Mouse (Mus musculus) adrenal gland, adult 8-10 months (tissue): ENCODE measurements around the gene Wdr90. TPM values are rescaled to one million over a fixed set of nuclear protein-coding genes. Genes with fewer than 3 reads are reported as not detected.

Source experiments
- DNase-seq: peaks from one replicate; pipeline ENCODE4 v3.0.0; 2022
- microRNA-seq, 2 experiments: library from miRNA; unstranded; fragments of <30 nt; microRNA quantifications; one replicate each; pipeline ENCODE4 v1.2.0; 2022
- total RNA-seq, 4 experiments: library from RNA; stranded (reverse); gene quantifications; 2 replicates each; pipeline ENCODE4 v1.2.4; 2022

The Wdr90 gene
- total RNA-seq, 4 experiments from 2014 or later, result 14.7 to 41.8 (median 22.9) TPM

- peak; percentile 85 for DNase-seq
Observed at GRCm38 (mm10) chr17:25802825-25803517, 58.3 kb downstream of the Wdr90 start.

GRCm38 (mm10) chr17:25801029-25801428, 60.3 kb downstream of the Wdr90 start:
- DNase-seq, result no peak

- DNase-seq, result peak; percentile 82
Observed at GRCm38 (mm10) chr17:25796951-25797369, 64.3 kb downstream of the Wdr90 start, which contains the start of gene Metrn. Metrn (minus strand) TSS chr17:25797136.

- DNase-seq, result no peak
Observed at GRCm38 (mm10) chr17:25796211-25796771, 65.0 kb downstream of the Wdr90 start.

GRCm38 (mm10) chr17:25795609-25796092, 65.7 kb downstream of the Wdr90 start, which contains the start of gene AC134908.4:
AC134908.4 (minus strand) TSS chr17:25795659.
- DNase-seq, result no peak

GRCm38 (mm10) chr17:25794998-25795397, 66.3 kb downstream of the Wdr90 start:
- no peak for DNase-seq

Small RNA genes within 50 kb of the gene (microRNA-seq; reads per million reads assigned to microRNA genes)
- 0.67 to 1.6 reads per million in 2 experiments for gene Mir3082

Other genes starting within 250 kb of the Wdr90 start
- 1 to 10 TPM in 1 of 4 experiments, under 1 TPM in 1, not detected in 2; 0.74 to 2.9 TPM for gene Gng13, start 144.3 kb downstream of the Wdr90 start, total RNA-seq
- 1 to 10 TPM; 1.2 to 4.9 (median 2.6) TPM for gene Chtf18, start 134.1 kb downstream of the Wdr90 start, total RNA-seq
- 10 to 100 TPM; 17.8 to 23.5 (median 20.4) TPM for gene Rpusd1, start 133.8 kb downstream of the Wdr90 start, total RNA-seq
- gene Mslnl, start 125.5 kb downstream of the Wdr90 start, total RNA-seq, result under 1 TPM; 0.09 to 0.52 (median 0.30) TPM
- gene Msln, start 107.1 kb downstream of the Wdr90 start, total RNA-seq, result 1 to 10 TPM; 4.8 to 7.1 (median 6.0) TPM
- gene Narfl, start 87.7 kb downstream of the Wdr90 start, total RNA-seq, result 10 to 100 TPM; 34.8 to 45.2 (median 40.1) TPM
- 10 to 100 TPM; 21.4 to 67.2 (median 55.9) TPM for gene Haghl, start 75.8 kb downstream of the Wdr90 start, total RNA-seq
- gene Ccdc78, start 74.9 kb downstream of the Wdr90 start, total RNA-seq, result under 1 TPM in 1 of 4 experiments, not detected in 3; 0.15 TPM
- 100 to 1,000 TPM in 3 of 4 experiments, 10 to 100 TPM in 1; 91.1 to 131 (median 117) TPM for gene Fam173a, start 68.6 kb downstream of the Wdr90 start, total RNA-seq
- not detected for gene AC134908.4, start 65.8 kb downstream of the Wdr90 start, total RNA-seq
- 10 to 100 TPM; 31.4 to 45.8 (median 39.3) TPM for gene Metrn, start 64.4 kb downstream of the Wdr90 start, total RNA-seq
- 10 to 100 TPM; 37.9 to 62.9 (median 43.0) TPM for gene Fbxl16, start 52.4 kb downstream of the Wdr90 start, total RNA-seq
- 10 to 100 TPM; 21.9 to 28.0 (median 24.5) TPM for gene Wdr24, start 37.9 kb downstream of the Wdr90 start, total RNA-seq
- 100 to 1,000 TPM; 104 to 137 (median 119) TPM for gene Jmjd8, start 32.6 kb downstream of the Wdr90 start, total RNA-seq
- 100 to 1,000 TPM; 184 to 246 (median 214) TPM for gene Stub1, start 28.1 kb downstream of the Wdr90 start, total RNA-seq
- 10 to 100 TPM; 14.7 to 79.0 (median 33.0) TPM for gene Rhbdl1, start 24.2 kb downstream of the Wdr90 start, total RNA-seq
- gene Gm20683, start 19.7 kb downstream of the Wdr90 start, total RNA-seq, result 10 to 100 TPM in 3 of 4 experiments, 1 to 10 TPM in 1; 7.3 to 36.4 (median 20.8) TPM
- 100 to 1,000 TPM in 3 of 4 experiments, 10 to 100 TPM in 1; 89.3 to 155 (median 139) TPM for gene Rhot2, start 16.6 kb downstream of the Wdr90 start, total RNA-seq
- gene Mcrip2, start 7.3 kb upstream of the Wdr90 start, total RNA-seq, result 100 to 1,000 TPM; 264 to 492 (median 338) TPM
- 100 to 1,000 TPM; 113 to 215 (median 150) TPM for gene Mettl26, start 13.6 kb upstream of the Wdr90 start, total RNA-seq
- gene Wfikkn1, start 19.4 kb upstream of the Wdr90 start, total RNA-seq, result 1 to 10 TPM; 1.6 to 2.9 (median 2.0) TPM
- 10 to 100 TPM; 33.9 to 65.0 (median 36.3) TPM for gene Rab40c, start 58.2 kb upstream of the Wdr90 start, total RNA-seq
- 100 to 1,000 TPM; 101 to 126 (median 111) TPM for gene Pigq, start 83.4 kb upstream of the Wdr90 start, total RNA-seq
- gene Nhlrc4, start 83.5 kb upstream of the Wdr90 start, total RNA-seq, result not detected
- not detected for gene A930017K11Rik, start 91.1 kb upstream of the Wdr90 start, total RNA-seq
- 10 to 100 TPM; 20.1 to 34.6 (median 24.9) TPM for gene Capn15, start 124.3 kb upstream of the Wdr90 start, total RNA-seq
- gene Rab11fip3, start 208.1 kb upstream of the Wdr90 start, total RNA-seq, result 10 to 100 TPM; 22.7 to 37.2 (median 29.9) TPM
- gene Decr2, start 228.8 kb upstream of the Wdr90 start, total RNA-seq, result 10 to 100 TPM; 23.0 to 26.8 (median 24.2) TPM
- gene Nme4, start 234.1 kb upstream of the Wdr90 start, total RNA-seq, result 10 to 100 TPM in 1 of 4 experiments, 1 to 10 TPM in 3; 2.1 to 10.4 (median 6.0) TPM